Mouse (Mus musculus) heart, adult 2 months (tissue): ENCODE measurements at regions not wholly inside any gene's neighbourhood (a gene's known extent, or its start where the extent isn't known, plus 50 kb on each side); places are given as distances from the start of the nearest gene placed in this dataset.

Experiments
- CTCF ChIP-seq: fragments of 200-600 bp; IDR thresholded peaks from 2 replicates; pipeline ENCODE4 v1.8.1; 2022; ENCODE audit warnings: antibody characterized with exemption, mild to moderate bottlenecking, moderate library complexity
- EP300 ChIP-seq: fragments of 200-500 bp; IDR thresholded peaks from 2 replicates; pipeline ENCODE4 v1.6.1; 2011; ENCODE audit warnings: low read depth, low read length, control low read depth; ENCODE audit not compliant: insufficient read depth
- POLR2A ChIP-seq: fragments of 200-500 bp; IDR thresholded peaks from 2 replicates; pipeline ENCODE4 v1.6.1; 2011; ENCODE audit warnings: mild to moderate bottlenecking, low read depth, low read length, control low read depth; ENCODE audit not compliant: insufficient read depth

DNA sequence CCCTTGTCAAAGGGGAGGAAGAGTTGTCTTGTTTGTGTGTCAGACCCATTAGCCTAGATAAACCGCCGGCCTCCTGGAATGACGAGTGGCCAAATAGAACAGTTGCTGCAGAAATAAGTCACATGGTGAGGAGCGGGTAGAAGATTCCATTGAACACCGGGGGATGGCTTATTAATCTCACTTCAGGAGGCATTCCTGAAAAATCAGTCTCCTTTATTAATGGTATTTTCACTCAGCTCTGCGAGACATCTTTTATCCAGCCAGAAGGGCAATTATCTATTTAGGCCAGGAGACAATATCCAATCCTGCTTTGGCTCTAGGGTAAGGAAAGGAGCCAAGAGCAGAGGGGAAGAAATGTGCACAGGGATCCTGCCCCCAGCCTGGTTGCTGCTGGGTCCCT, 84.7 kb downstream of the Irx5 start:
- TF ChIP-seq CTCF: no peak
- no peak for TF ChIP-seq POLR2A
- TF ChIP-seq EP300: no peak
